Mouse (Mus musculus) megakaryocyte progenitor cell, adult 5-6 weeks (primary cell): ENCODE data around the gene Ccdc141. TPM values are rescaled to one million over a fixed set of nuclear protein-coding genes. Genes with fewer than 3 reads are reported as not detected.
"Not testable (repeated sequence)": the region's sequence is repeated elsewhere in the genome, so short reads cannot be mapped to it uniquely, and the experiment has no call there.

Experiments used
- ATAC-seq: replicated peaks from 2 replicates; pipeline ENCODE4 v1.8.0; 2016; ENCODE audit warnings: mild to moderate bottlenecking, moderate TSS enrichment, inconsistent platforms; ENCODE audit not compliant: poor library complexity
- total RNA-seq, 2 experiments: library from RNA; stranded (forward) in 1 of 2; stranded (reverse) in 1 of 2; fragments of 157-497, 149-512 nt in 1 of 2; fragments of 200-1000 nt in 1 of 2; gene quantifications; 2 replicates each; pipeline versions ENCODE4 v1.2.3 to v1.2.4; 2015 to 2017

The Ccdc141 gene
- total RNA-seq, 2 experiments from 2014 or later: 0.30 TPM; not detected in 1

DNA sequence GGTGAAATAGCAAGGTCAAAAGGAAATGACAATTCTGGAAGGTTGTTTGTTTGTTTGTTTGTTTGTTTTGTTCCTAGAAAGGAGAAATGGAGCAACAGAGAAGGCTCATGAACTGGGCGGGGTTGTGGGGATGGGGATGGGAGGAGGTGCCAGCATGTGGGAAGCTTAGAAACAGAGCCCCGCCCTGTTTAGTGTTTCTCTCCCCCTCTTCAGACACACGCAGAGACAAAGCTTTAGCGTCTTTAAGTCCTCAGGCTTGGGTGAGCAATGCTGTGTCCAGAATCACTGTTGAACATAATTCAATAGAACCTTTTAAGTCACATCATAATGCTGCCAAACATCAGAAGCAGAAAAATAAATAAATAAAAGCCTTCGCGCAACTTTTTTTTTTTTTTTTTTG, 96.1 kb downstream of the Ccdc141 start:
- no peak for ATAC-seq

DNA sequence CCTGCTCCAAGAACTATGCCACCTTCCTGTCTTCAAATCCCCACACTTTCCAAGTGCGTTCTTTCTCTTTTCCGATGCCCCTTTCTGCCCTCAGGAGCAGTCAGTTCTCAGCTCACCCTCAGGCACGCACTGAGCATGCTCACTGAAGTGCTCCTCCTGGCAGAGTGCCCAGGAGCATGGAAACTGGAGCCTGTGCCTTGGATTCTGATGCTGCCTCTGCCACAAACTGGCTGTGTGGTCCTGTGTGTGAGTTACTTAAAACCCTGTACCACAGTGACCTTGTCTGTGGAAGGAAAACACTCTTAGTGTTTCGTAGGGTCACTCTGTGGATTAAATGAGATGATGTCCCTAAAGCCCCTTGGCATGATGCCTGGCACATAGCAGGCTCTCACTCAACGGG, 96.5 kb downstream of the Ccdc141 start:
- ATAC-seq: no peak

DNA sequence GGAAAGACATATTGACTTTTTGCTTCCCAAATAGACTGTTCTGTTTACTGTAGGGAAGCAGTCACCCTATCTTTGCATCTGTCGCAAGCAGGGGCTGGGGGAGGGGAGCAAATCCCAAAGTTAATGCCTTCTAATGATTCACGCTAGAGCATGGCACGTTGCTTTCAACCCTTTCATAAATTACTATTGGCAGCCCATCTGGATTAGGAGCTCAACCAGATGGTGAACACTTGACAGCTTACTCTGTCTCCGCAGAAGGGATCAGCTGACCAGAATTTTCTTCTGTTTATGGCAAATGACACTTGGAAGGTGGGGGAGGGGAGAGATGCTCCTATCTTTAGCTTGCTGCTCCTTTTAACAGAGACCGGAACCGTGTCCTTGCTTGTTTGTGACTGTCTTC, 105.1 kb downstream of the Ccdc141 start:
- no peak for ATAC-seq

DNA sequence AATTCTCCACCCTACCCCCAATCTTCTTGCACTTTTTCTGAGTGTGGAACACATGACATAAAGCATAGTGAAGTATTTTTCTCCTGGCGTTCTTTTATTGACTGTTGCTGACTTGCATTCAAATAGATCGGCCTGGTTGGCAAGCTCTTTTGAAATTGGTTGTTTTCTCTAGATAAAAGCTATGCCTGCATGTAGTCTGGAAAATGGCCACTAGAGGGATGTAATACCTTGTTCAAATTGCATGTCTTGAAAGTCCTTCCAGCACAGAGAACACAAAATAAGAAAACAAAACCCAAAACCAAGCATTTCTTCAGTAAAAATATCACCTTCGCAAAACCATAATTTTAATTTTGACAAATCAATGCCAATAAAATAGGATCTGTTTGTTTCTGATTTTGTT, 108.6 kb downstream of the Ccdc141 start:
- peak; percentile 80 for ATAC-seq

DNA sequence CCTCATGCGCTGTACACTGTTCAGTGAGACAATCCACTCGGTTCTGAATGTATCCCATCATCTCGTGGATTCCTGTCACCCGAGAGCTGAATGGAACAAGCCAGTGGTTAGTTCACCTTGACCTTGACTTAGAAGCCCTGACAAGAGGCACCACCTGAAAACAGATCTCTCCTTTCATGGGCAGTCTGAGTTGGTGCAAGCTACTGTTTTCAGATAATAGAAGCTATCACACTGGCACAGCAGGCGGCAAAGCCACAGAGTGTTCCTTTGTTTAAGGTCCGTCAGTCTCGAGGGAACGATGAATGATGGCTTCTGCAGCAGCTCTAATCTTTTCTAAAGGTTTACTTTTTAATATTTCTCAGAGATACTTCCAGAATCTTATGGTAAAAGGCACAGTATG, 110.8 kb downstream of the Ccdc141 start:
- ATAC-seq: no peak

DNA sequence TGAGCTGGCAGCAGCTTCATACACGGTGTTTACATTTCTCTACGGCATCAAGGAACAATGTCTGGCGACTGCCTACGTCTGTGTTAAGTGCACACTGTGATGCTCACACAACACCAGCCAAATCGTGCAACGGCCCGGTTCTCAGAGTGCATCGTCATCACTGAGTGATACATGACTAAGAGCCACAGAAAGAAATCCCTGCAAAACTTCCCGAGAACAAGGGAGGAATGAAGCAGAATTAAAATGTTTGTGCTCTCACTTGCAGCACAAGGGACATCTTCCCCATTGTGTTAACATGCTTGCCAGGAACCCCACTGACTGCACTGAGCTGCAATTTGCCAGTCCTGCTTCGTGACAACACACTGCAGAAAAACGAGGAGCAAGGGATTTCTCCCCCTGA, 114.1 kb downstream of the Ccdc141 start:
- ATAC-seq: no peak

DNA sequence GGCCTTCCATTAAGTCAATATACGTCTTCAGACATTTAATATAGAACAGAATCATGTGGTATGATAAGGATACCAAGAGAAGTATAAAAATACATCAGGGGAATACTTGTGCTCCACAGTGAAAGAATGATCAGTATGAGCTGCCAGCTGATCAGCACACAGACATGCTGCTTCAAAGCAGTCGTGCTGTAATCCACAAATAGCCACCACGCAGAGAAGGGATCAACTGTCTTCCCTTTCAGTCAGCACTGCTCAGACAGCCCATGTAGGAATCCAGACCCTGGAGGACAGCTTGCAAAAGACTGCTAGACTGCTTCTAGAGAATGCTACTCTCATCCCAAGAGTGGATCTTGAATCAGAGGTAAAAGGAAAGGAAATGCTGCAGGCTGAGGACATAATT, 127.5 kb downstream of the Ccdc141 start:
- ATAC-seq: no peak

DNA sequence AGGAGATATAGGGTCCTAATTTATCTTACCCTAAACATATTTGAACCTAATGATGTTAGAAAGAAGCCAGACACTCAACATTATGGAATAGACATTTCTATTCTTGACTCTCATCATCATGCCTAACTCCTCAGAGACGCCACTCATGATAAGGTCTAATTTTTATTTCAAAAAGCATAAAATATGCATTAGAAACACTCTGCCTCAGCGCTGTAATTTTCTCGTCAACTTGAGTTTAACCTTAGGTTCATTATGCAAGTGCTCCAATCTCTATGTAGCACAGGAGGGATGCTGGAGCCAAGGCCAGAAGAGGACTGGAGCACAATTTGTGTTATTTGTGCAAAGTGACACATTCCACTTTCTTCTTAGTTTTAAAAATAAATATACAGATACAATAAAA, 130.8 kb downstream of the Ccdc141 start:
- no peak for ATAC-seq

DNA sequence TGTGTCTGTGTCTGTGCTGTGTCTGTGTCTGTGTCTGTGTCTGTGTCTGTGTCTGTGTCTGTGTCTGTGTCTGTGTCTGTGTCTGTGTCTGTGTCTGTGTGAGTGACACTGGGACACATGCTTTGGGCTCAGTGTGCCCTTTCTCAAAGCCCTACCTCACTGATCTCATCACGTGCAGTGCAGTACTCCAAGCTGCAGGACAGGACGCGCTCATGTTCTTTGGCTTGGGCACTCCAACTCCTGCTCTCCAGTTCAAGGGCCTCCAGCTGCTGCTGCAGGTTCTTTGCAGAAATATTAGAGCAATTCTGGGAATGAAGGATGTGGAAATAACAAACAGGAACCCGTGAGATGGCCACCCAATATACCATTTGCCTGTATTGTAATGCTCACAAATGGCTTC, 131.2 kb downstream of the Ccdc141 start:
- no peak for ATAC-seq

DNA sequence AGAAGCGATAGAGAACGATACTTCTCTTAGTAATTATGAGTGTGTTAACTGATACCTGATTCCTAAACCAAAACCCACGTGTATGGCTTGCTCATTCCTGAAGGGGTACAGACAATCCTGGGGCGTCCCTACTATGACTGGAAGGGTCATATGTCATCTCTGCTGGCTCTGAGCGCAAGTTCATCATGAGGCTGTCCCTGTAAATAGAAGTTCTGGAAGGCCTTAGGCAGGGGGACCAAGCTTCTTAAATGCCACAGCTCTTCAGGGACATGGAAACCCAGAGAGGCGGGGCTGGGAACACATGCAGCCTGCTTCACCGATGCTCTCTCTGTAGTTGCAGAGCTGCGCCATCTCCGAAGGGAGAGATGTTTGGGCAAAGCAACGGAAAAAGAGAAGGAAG, 133.2 kb downstream of the Ccdc141 start:
- ATAC-seq: no peak

DNA sequence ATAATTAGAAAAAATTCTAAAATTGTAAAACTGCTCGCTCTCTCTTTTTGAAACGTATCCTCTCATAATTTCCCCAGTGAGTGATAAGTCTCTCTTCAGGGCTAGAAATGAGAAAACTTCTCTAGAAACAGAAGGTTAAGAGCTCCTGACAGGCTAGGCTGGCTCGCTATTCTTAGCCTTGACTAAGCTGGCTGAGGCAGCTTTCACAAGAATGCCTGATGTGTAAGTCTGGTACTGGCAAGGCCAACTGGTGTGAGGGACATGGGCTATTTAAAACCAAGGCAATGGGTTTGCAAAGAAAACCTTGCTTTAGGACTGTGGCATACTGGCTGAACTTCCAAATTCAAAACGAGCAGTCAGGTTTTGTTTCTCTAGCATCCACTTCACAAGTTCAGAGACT, 136.3 kb downstream of the Ccdc141 start:
- ATAC-seq: no peak

DNA sequence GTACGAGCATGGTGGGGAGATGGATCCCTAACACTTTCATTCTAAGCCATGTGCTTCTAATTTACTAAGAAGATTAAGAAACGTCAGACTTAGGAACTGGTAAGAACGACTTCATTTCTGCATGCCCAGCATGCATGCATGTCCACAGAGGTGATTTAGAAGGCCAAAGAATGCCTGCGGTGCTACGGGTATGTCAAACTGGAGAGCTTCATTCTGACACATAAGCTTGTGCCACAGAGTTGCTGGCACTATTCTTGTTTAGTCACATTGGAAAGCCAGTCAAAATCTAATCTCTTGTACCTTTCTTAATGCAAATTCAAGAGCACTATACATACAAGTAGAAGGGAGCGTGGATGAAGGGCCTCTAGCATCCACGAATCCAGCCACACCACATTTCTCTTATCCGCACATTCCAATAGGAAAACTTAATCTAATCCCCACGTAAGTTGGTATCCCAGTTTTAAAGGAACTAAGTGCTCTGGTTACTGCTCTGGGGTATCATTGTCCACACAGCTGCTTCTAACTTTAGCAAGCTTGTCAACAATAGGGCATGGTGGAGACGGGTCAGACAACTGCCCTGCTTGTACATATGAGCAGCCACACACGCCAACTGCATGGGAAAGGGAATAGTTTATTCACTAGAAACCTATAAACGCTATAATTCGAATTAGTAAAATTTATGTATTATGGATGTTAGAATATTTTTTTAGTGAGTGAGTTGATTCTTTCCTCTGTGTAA, 136.9 kb downstream of the Ccdc141 start:
- ATAC-seq: no peak

DNA sequence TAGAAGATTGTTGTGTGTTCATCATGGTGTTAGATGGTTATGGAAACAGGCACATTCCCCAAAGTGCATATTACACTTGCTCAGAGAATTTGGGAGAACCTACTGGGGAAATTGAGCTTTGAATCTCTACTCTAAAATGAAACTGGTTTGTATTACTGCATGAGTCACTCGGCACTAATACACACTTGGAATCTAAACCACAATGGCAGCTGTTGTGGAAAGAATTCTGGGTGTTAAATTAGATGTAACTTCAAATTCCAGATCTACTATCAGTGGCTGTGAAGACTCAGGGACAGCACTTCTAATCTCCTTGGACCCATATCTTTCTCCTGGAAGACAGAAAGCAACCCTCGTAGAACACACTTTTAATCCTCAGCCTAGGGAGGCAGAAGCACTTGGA, 149.8 kb downstream of the Ccdc141 start:
- no peak for ATAC-seq

DNA sequence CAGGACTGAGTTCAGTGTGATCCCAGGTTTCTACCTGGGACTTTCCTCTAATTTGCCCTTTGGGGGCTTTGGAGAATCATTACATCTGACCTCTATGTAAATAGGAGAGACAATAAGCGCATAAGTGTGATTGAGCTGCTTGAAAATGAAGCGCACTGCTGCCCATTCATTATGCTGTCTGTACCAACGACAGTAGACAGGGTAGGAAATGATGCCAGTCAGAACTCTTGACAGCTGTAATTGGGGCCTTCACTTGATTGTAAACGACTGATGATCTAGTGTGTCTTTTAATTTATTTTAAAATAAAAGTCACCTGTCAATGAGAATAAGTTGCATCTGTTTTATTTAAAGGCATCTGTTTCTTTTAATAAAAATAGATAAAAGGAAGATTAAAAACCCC, 152.7 kb downstream of the Ccdc141 start:
- no peak for ATAC-seq

DNA sequence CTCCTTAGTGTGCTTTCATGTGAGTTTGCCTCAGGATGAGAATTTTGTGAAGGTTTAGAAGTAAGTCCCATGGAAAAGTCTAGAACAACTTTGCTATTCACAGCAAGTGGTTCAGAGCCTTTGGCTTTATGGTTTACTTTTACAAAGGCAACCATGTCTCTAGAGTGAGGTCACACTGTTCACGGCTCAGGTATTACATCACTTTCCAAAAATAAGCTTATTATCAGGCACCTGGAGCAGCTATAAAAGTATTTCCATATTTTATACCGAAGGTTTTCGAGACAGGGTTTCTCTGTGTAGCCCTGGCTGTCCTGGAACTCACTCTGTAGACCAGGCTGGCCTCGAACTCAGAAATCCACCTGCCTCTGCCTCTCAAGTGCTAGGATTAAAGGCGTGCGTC, 157.0 kb downstream of the Ccdc141 start:
- ATAC-seq: not testable (repeated sequence)

DNA sequence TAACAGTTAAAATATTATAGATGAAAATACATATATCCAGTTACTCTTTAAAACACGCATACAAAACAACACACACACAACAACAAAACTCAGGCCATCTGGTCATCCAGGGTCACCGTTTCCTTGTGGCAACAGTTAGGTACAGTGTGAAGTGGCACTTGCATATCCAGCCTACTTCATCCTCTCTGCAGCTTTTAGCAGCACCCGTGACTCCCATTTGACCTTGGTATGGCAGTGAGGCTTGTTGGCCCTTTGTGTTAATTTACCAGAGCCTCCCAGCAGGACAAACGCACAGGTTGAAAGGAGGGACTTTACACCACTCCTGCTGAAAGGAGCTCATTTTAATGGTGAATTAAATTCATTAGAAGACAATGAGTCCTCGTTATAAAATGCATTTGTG, 158.5 kb downstream of the Ccdc141 start:
- no peak for ATAC-seq

DNA sequence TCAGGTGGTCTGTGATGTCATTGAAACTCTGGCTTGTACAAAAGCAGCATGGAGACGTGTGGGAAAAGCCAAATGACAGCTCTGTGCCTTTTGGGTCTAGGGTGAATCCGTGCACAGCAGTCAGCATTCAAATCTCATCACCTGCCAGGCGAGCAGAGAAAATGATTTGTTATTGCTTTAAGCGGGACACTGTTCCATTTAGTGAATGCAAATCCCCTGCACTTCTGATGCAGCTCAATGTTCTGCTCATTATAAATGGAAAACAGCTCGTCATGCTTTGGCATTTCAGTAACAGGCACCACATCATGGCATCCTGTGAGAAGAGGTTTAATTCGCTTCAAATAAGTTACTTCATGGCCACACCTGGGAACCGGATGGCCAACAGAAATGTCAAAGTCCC, 163.4 kb downstream of the Ccdc141 start:
- ATAC-seq: no peak

DNA sequence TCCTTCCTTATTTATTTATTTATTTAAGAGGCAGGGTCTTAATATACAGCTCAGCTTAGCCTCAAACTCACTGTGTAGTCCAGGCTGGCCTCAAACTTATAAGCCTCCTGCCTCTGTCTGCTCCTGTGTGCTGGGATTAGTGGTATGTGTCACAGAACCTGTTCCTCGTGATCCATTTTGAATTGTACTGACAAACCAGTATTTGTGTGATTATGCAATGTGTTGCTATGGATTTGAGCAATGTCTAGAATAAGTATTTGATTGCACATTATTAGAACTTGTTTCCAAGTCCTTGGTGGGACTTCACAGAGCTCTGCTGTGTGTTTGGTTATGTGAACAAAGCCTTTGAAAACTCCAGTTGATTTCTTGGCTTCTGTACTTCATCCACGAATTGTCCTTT, 167.3 kb downstream of the Ccdc141 start:
- no peak for ATAC-seq

DNA sequence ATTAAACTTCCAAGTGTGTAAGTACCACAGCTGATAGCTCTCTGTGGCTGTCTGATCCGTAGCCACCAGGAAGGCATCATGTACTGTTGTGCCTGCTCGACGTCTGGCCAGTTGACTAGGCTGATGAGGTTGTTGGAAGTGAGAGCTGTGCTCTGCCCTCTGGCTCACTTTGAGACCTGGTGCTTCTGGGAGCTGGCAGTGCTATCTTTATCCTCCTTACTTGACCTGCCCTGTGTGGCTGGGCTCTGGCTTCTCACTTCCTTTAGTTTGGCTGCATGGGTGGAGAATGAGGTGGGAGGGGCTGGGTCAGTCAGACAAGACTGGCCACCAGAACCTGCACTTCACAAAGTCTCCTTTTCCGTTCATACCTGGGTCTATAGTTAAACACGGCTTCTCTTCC, 172.1 kb downstream of the Ccdc141 start:
- no peak for ATAC-seq

DNA sequence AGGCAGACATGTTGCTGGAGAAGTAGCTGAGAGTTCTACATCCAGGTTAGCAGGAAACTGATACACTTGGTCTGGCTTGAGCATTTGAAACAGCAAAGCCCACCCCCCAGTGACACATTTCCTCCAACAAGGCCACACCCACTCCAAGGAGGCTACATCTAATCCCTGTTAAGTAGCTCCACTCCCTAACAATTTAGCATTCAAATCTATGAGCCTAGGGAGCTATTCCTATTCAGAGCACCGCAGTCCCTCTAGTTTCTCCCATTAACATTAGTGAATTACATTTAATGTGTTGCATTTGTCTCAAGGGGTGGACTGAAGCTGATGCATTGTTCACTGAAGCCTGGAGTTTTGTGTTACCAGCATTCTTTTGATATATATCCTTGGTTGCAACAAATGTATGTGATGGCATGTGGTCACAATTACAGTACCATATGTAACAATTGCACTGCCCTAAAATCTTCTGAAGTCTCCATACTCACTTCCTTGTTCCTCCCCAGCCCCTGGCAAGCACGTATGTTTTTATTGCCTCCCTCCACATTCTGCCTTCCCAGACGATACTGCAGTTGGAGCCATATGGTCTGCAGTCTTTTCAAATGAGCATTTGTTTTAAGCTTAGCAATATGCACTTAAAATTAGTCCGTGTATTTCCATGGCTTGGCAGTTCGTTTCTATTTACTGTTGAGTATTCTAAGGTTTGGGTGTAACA, 177.8 kb downstream of the Ccdc141 start:
- no peak for ATAC-seq

DNA sequence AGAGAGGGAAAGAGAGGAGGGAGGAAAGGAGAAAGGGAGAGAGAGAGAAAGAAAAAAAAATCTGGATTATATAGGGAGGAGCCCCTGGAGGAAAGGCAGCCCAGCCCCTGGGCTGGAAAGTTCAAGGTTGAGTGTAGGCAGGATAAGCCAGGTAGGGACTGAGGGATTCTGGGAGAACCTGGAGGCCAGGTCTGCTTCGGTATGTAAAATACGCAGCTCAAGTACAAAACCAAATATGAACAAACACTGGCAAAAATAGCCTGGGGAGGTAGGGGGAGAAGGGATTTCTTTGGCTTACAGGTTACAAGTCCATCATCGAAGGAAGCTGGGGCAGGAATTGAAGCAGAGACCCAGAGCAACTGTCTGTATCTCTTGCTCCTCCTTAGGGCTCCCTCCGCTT, 183.1 kb downstream of the Ccdc141 start:
- no peak for ATAC-seq

DNA sequence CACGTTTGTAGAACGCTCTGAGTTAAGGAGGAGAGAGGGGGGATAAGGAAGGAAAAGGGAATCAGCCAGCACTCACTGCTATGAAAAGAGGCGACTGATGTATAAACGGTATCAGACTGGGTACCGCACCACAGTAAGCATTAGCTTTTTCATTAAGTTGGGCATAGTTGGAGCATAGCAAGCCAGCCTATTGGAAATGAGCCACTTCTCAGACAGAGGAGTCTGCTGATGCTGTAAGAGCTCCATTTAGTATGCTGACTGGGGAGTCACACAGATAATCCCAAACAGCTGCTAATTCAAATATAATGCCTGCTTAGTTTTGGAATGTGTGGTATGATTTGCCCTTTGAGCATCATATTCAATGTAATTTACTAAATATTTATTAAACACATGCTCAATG, 186.1 kb downstream of the Ccdc141 start:
- no peak for ATAC-seq

DNA sequence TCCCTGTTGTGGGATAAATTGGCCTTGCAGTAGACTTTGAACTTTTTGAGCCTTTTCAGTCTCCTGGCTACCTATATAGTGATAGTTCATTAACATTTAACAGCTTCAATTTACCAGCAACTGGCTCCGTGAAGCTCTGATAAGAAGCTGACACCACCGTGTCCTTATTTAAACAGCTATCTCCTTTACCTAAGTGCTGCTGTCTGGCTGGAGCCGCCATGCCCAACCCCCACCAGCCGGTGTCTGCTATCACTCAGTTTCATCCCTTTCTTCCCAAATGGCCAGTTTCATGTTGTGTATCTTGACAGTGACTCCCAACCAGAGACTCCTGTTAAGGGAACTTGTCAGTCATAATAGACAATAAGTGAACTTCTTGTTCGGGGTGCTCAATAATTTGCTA, 186.8 kb downstream of the Ccdc141 start:
- no peak for ATAC-seq
